Mouse (Mus musculus) heart, embryonic 14.5 days (tissue): ENCODE measurements at regions not wholly inside any gene's neighbourhood (a gene's known extent, or its start where the extent isn't known, plus 50 kb on each side); places are given as distances from the start of the nearest gene placed in this dataset.

Experiments
- ATAC-seq: fragments of 200-750 bp; cut with Nextera tagmentation; 2 replicates; pipeline ENCODE4 v1.8.0; 2017; ENCODE audit warnings: low read depth, moderate TSS enrichment; ENCODE audit not compliant: insufficient number of reproducible peaks, insufficient read depth, low FRiP score
- H3K27ac ChIP-seq, 2 experiments: fragments of 200-500 bp in 1 of 2; fragments of 300-500 bp in 1 of 2; sonication (generic) in 1 of 2; replicated peaks in 1 of 2; 2 replicates each; pipeline ENCODE4 v1.5.1; 2012 to 2014; ENCODE audit warnings: low read depth in 2 of 2, low read length in 2 of 2, control low read depth in 1 of 2, mild to moderate bottlenecking in 1 of 2, mixed read lengths in 1 of 2; ENCODE audit not compliant: control insufficient read depth in 1 of 2, insufficient read depth in 1 of 2
- H3K27me3 ChIP-seq: fragments of 300-500 bp; sonication (generic); 2 replicates; pipeline ENCODE4 v1.6.1; 2014; ENCODE audit warnings: mild to moderate bottlenecking, low read length, control low read depth; ENCODE audit not compliant: control insufficient read depth, insufficient read depth
- H3K36me3 ChIP-seq: fragments of 300-500 bp; sonication (generic); 2 replicates; pipeline ENCODE4 v1.6.1; 2014; ENCODE audit warnings: mild to moderate bottlenecking, control low read depth, low read length, mixed read lengths; ENCODE audit not compliant: control insufficient read depth, insufficient read depth
- H3K4me1 ChIP-seq, 2 experiments: fragments of 200-500 bp in 1 of 2; fragments of 300-500 bp in 1 of 2; sonication (generic) in 1 of 2; 2 replicates each; pipeline ENCODE4 v1.6.1; 2012 to 2014; ENCODE audit warnings: low read length in 2 of 2, control low read depth in 1 of 2, mixed read lengths in 1 of 2; ENCODE audit not compliant: control insufficient read depth in 2 of 2, insufficient read depth in 2 of 2
- H3K4me2 ChIP-seq: fragments of 300-500 bp; sonication (generic); 2 replicates; pipeline ENCODE4 v1.6.1; 2014; ENCODE audit warnings: mild to moderate bottlenecking, low read length
- H3K4me3 ChIP-seq, 2 experiments: fragments of 200-500 bp in 1 of 2; fragments of 300-500 bp in 1 of 2; sonication (generic) in 1 of 2; 2 replicates each; pipeline ENCODE4 v1.5.1; 2012 to 2014; ENCODE audit warnings: low read length in 2 of 2, mild to moderate bottlenecking in 2 of 2, control low read depth in 1 of 2, low read depth in 1 of 2, moderate library complexity in 1 of 2; ENCODE audit not compliant: control insufficient read depth in 1 of 2, insufficient read depth in 1 of 2
- H3K9ac ChIP-seq: fragments of 300-500 bp; sonication (generic); 2 replicates; pipeline ENCODE4 v1.6.1; 2014; ENCODE audit warnings: mild to moderate bottlenecking, low read length
- H3K9me3 ChIP-seq: fragments of 300-500 bp; sonication (generic); 2 replicates; pipeline ENCODE4 v1.6.1; 2016; ENCODE audit warnings: low read length, control low read depth; ENCODE audit not compliant: control insufficient read depth
- WGBS: fragments of 180-500 bp; shearing (Covaris S2); extraction: QIAGEN DNeasy Blood & Tissue Kit; methylation state at CpG from one replicate; pipeline ENCODE4 v1.1.7; 2014; 5-methylcytosine and 5-hydroxymethylcytosine counted together

DNA sequence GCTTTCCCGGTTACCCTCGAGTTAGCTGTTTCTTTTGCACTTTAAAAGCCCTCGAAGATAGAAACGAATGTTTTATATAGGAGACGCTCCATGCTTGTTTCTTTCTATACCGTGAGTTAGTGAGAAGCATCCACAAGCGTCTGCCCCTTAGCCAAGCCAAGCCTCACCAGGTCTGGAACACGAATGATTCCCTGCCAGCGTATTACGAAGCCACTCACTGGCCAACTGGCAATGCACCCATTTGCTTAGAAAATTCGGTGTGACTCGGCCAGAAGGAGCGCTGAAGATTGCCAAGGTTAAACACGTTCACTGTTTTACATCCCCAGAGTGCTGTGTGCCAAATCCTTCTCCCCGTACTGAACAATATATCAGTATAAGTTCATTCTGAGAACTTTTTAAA, 121.3 kb downstream of the Gm9376 start:
- Histone ChIP-seq H3K36me3 (no peaks in the 10 kb centered on the region), H3K9me3 (no peaks in the 10 kb centered on the region), H3K9ac (no peak overlapping the region), H3K4me3 (no peak overlapping the region), H3K4me1 (peaks cover 3 to 4% of the 10 kb centered on the region in 2 experiments; a peak in 1 of 4 replicates), H3K27ac (no peak overlapping the region), H3K4me2 (no peak overlapping the region), H3K27me3 (0 out of 2 replicates have a peak, but pooled peaks cover 3% of the 10 kb centered on the region)
- ATAC-seq, result no peak
- 81% methylated on average over 15 of the region's 15 CpGs for WGBS

- H3K9ac ChIP-seq, result no peak overlapping the region
- H3K36me3 ChIP-seq, result no peaks in the 10 kb centered on the region
- 0 out of 2 replicates have a peak, but pooled peaks cover 3% of the 10 kb centered on the region for H3K27me3 ChIP-seq
- H3K4me2 ChIP-seq, result no peak overlapping the region
- no peaks in the 10 kb centered on the region for H3K9me3 ChIP-seq
- no peak overlapping the region for H3K4me3 ChIP-seq
- ATAC-seq, result no peak
- H3K27ac ChIP-seq, result no peak overlapping the region
- WGBS, result 67% methylated on average over 3 of the region's 3 CpGs
- H3K4me1 ChIP-seq, result peaks cover 0 to 2% of the 10 kb centered on the region in 2 experiments; a peak in 1 of 4 replicates
Measured at GRCm38 (mm10) chr14:118390790-118391189, 124.0 kb downstream of the Gm9376 start.

GRCm38 (mm10) chr14:118391561-118391960, 124.8 kb downstream of the Gm9376 start:
- Histone ChIP-seq H3K9ac (no peak overlapping the region), H3K27ac (no peak overlapping the region), H3K4me2 (no peak overlapping the region), H3K27me3 (0 out of 2 replicates have a peak, but pooled peaks cover 3% of the 10 kb centered on the region), H3K9me3 (no peaks in the 10 kb centered on the region), H3K36me3 (no peaks in the 10 kb centered on the region), H3K4me3 (no peak overlapping the region), H3K4me1 (no peaks in the 10 kb centered on the region)
- 84% methylated on average over 5 of the region's 5 CpGs for WGBS
- no peak for ATAC-seq

GRCm38 (mm10) chr14:118393676-118394075, 126.9 kb downstream of the Gm9376 start:
- no peak overlapping the region for H3K27ac ChIP-seq
- H3K4me1 ChIP-seq, result no peaks in the 10 kb centered on the region
- H3K4me2 ChIP-seq, result no peak overlapping the region
- 0 out of 2 replicates have a peak, but pooled peaks cover 3% of the 10 kb centered on the region for H3K27me3 ChIP-seq
- no peak for ATAC-seq
- H3K9ac ChIP-seq, result no peak overlapping the region
- no peaks in the 10 kb centered on the region for H3K36me3 ChIP-seq
- WGBS, result 39% methylated on average over 6 of the region's 6 CpGs
- H3K9me3 ChIP-seq, result no peaks in the 10 kb centered on the region
- H3K4me3 ChIP-seq, result no peak overlapping the region

DNA sequence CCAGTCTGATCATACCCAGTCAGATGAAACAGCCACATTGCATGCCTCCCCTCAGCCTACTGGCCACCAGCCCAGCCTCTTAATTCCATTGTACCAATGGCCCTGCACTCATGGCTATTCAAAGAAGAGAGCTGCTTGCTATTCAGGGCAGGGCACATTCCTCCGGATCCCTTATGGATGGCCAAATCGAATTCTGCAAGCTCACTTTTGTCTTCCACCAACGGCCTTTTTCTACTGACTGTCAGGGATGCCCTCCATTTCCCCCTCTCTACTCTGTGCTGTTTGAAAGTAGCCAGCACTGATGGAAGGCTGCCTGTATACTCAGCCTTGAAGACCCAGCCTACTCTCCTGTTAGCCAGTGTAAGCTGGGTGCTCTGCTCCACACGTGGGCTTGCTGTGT, 147.5 kb downstream of the Gm9376 start:
- ATAC-seq, result no peak
- Histone ChIP-seq H3K4me2 (no peak overlapping the region), H3K36me3 (no peaks in the 10 kb centered on the region), H3K27me3 (peaks cover 3% of the 10 kb centered on the region; the same call in 1 of the 2 replicates), H3K4me1 (no peaks in the 10 kb centered on the region), H3K27ac (no peak overlapping the region), H3K4me3 (no peak overlapping the region), H3K9ac (no peak overlapping the region), H3K9me3 (no peaks in the 10 kb centered on the region; the same call in none of the 2 replicates)
- WGBS, result 64% methylated on average over 4 of the region's 4 CpGs

- no peak overlapping the region for H3K4me3 ChIP-seq
- H3K9ac ChIP-seq, result no peak overlapping the region
- H3K4me1 ChIP-seq, result no peaks in the 10 kb centered on the region; a peak in 1 of 4 replicates
- H3K36me3 ChIP-seq, result no peaks in the 10 kb centered on the region
- no peak for ATAC-seq
- no peak overlapping the region for H3K4me2 ChIP-seq
- peaks cover 3% of the 10 kb centered on the region; the same call in 1 of the 2 replicates for H3K27me3 ChIP-seq
- 65% methylated on average over 7 of the region's 7 CpGs for WGBS
- no peak overlapping the region for H3K27ac ChIP-seq
- H3K9me3 ChIP-seq, result peaks cover 10% of the 10 kb centered on the region
Measured at GRCm38 (mm10) chr14:118416163-118416562, 149.4 kb downstream of the Gm9376 start.

DNA sequence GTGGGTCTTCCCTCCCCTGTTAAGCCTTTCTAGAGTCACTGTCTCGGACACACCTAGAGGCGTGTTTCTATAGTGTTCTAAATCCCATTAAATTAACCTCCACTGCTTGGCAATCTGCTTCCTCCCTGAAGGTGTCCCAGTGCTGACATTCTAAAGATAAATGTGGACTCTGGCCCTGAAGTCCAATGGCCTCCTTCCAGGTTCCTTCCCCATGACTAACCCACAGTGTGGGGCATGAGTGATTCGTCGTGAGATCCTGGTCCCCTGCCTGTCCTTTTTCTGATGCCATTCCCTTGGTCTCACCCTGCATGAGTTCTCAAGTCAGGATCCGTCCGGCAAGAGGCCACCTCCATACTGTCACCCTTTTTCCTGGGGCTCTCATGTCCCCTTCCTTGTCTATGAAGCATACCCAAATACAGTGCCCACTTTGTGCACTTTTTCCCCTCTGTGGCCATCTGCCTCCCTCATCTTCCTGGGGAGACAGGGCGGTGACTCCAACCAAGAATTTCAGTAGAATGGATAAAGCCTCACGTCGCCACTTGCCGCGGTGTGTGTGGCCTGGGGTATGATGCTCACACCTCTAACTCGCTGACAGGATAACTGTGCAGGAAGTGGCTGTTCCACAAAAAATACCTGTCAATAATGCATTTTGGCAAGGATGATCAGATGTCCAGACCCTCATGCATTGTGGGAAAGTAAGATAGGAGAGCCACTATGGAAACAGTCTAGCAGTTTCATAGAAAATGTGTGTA, 152.9 kb downstream of the Gm9376 start:
- peaks cover 3% of the 10 kb centered on the region in 2 experiments; a peak in 1 of 4 replicates for H3K4me1 ChIP-seq
- peaks cover 10% of the 10 kb centered on the region for H3K9me3 ChIP-seq
- no peak overlapping the region for H3K9ac ChIP-seq
- H3K36me3 ChIP-seq, result no peaks in the 10 kb centered on the region
- H3K4me3 ChIP-seq, result no peak overlapping the region
- no peak for ATAC-seq
- H3K27ac ChIP-seq, result no peak overlapping the region
- WGBS, result 73% methylated on average over 12 of the region's 12 CpGs
- H3K4me2 ChIP-seq, result no peak overlapping the region
- peaks cover 1% of the 10 kb centered on the region; the same call in 1 of the 2 replicates for H3K27me3 ChIP-seq
